Mouse (Mus musculus) spleen, adult 2 months (tissue): Measurements from ENCODE around the gene Bmp8b. TPM values are rescaled to one million over a fixed set of nuclear protein-coding genes. Genes with fewer than 3 reads are reported as not detected.
"Not testable (repeated sequence)": the region's sequence is repeated elsewhere in the genome, so short reads cannot be mapped to it uniquely, and the experiment has no call there.

Source experiments
- DNase-seq, 2 experiments: peaks; one replicate each; pipeline versions ENCODE4 v3.0.0 to v3.0.0-alpha.2; 2012 to 2021; ENCODE audit warnings: low spot score in 2 of 2, low read depth in 1 of 2
- H3K27ac ChIP-seq: fragments of 200-500 bp; 2 replicates; pipeline ENCODE4 v1.5.1; 2012; ENCODE audit warnings: low read length, inconsistent platforms; ENCODE audit not compliant: insufficient read depth
- H3K27me3 ChIP-seq: fragments of 200-500 bp; 2 replicates; pipeline ENCODE4 v1.6.1; 2012; ENCODE audit warnings: mild to moderate bottlenecking, moderate library complexity, low read length, inconsistent platforms; ENCODE audit not compliant: control insufficient read depth, insufficient read depth
- H3K36me3 ChIP-seq: fragments of 200-500 bp; 2 replicates; pipeline ENCODE4 v1.6.1; 2012; ENCODE audit warnings: mild to moderate bottlenecking, low read length, inconsistent platforms; ENCODE audit not compliant: control insufficient read depth, insufficient read depth
- H3K4me1 ChIP-seq: fragments of 200-500 bp; 2 replicates; pipeline ENCODE4 v1.6.1; 2011; ENCODE audit warnings: inconsistent platforms; ENCODE audit not compliant: control insufficient read depth, insufficient read depth, insufficient read length
- H3K4me3 ChIP-seq: fragments of 200-500 bp; 2 replicates; pipeline ENCODE4 v1.5.1; 2011; ENCODE audit warnings: mild to moderate bottlenecking, inconsistent platforms; ENCODE audit not compliant: insufficient read depth, insufficient read length; ENCODE audit errors: extremely low read depth
- CTCF ChIP-seq: fragments of 200-500 bp; IDR thresholded peaks from 2 replicates; pipeline ENCODE4 v1.5.1; 2011; ENCODE audit warnings: mild to moderate bottlenecking, inconsistent platforms; ENCODE audit not compliant: insufficient read depth, insufficient read length, insufficient replicate concordance; ENCODE audit errors: extremely low read depth
- POLR2A ChIP-seq: fragments of 200-500 bp; IDR thresholded peaks from 2 replicates; pipeline ENCODE4 v1.6.1; 2011; ENCODE audit warnings: low read depth, low read length, inconsistent platforms
- WGBS: fragments of 180-500 bp; shearing (Covaris S2); methylation state at CpG from one replicate; pipeline ENCODE4 v1.1.7; 2018; 5-methylcytosine and 5-hydroxymethylcytosine counted together
- polyA plus RNA-seq: library from polyadenylated mRNA; depleted of rRNA; stranded (reverse); fragments of >200 nt; gene quantifications from 2 replicates; pipeline ENCODE4 v1.2.3, GENCODE M21; 2012

Bmp8b gene
- polyA plus RNA-seq, 1 experiment, result 0.11 TPM

- no peaks in the 10 kb centered on the region for H3K36me3 ChIP-seq
- H3K27ac ChIP-seq, result no peak overlapping the region
- H3K4me1 ChIP-seq, result no peaks in the 10 kb centered on the region
- WGBS, result 92% methylated on average over 4 of the region's 4 CpGs
- no peak for DNase-seq
- TF ChIP-seq CTCF (no peak), POLR2A (no peak)
- no peaks in the 10 kb centered on the region for H3K27me3 ChIP-seq
- H3K4me3 ChIP-seq, result no peak overlapping the region
Measured at GRCm38 (mm10) chr4:123110751-123111150, 5.8 kb downstream of the Bmp8b start.

DNA sequence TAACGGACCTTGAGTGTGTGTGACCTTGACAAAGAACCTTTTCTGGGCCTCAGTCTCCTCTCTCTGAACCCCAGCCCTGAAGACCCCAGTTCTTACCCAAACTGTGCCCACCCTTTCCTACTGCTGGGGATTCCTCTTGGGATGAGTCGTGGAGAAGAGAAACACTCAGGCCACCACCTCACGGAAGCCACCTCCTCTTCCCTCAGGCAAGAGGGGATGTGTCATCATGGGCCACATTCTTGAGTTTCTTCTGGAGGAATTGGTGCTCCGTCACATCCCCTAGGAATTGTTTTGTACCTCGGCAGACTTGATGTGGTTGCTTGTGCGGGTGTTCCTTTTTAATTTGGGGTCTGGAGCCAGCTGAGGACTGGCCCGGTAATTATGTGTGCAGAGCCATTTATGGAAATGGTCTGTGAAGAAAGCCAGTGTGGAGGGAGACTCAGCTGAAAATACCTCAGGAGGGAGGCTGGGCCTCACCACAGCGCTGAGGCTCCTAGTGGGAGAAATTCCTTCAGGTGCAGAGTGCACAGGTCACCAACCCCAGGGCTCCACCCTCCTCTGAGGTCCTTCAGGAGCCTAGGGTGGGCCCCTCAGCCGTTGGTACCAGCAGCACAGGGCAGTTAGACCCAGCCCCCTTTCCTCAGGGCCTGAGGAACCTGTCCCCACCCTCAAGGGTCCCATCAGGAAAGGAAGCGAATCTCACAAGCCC is 6.5 kb downstream of the Bmp8b start:
- not testable (repeated sequence) for H3K27ac ChIP-seq, DNase-seq, H3K27me3 ChIP-seq, H3K4me3 ChIP-seq, H3K4me1 ChIP-seq, H3K36me3 ChIP-seq
- WGBS, result 82% methylated on average over 10 of the region's 10 CpGs

DNA sequence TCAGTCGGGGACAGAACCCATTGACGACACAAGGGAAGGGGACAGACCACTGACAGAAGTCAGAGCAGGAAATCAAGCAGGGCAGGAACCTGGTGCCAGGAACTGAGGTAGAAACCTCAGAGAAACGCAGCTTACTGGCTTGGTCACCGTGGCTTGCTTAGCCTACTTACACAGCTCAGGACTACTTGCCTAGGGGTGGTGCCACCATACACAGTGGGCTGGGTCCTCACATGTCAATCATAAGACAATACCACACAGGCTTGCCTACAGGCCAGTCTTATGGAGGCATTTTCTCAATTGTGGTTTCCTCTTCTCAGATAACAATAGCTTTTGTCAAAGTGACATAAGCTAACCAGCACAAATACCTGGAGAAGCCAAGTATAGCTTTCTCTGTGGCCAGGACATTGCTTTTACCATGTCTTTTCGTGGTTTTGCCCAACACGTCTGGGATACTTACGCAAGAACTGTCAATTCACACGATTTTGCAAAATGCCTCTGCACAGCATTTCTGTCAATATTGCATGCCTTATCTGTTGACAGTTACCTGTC is 7.3 kb downstream of the Bmp8b start:
- Histone ChIP-seq H3K4me3 (no peak overlapping the region), H3K4me1 (no peaks in the 10 kb centered on the region), H3K36me3 (no peaks in the 10 kb centered on the region), H3K27me3 (no peaks in the 10 kb centered on the region), H3K27ac (no peak overlapping the region)
- no peak for DNase-seq
- TF ChIP-seq CTCF (no peak), POLR2A (no peak)
- WGBS, result 22% methylated on average over 8 of the region's 8 CpGs

- not testable (repeated sequence) for H3K27ac ChIP-seq, H3K4me3 ChIP-seq, DNase-seq, H3K27me3 ChIP-seq, H3K4me1 ChIP-seq, H3K36me3 ChIP-seq
- 91% methylated on average over 4 of the region's 4 CpGs for WGBS
Measured at GRCm38 (mm10) chr4:123114651-123115050, 9.7 kb downstream of the Bmp8b start.

- H3K27me3 ChIP-seq, result no peaks in the 10 kb centered on the region
- 21% methylated on average over 22 of the region's 22 CpGs for WGBS
- TF ChIP-seq CTCF (no peak), POLR2A (no peak)
- H3K27ac ChIP-seq, result no peak within 1 kb of the TSS
- H3K36me3 ChIP-seq, result no peaks in the 10 kb centered on the region
- no peaks in the 10 kb centered on the region for H3K4me1 ChIP-seq
- no peak for DNase-seq
- H3K4me3 ChIP-seq, result no peak within 1 kb of the TSS
Measured at GRCm38 (mm10) chr4:123116011-123116410, 11.0 kb downstream of the Bmp8b start, which contains the start of gene Oxct2b. Oxct2b (plus strand) TSS chr4:123116266.

- not testable (repeated sequence) for H3K4me1 ChIP-seq, H3K27me3 ChIP-seq, H3K4me3 ChIP-seq, H3K27ac ChIP-seq, H3K36me3 ChIP-seq, DNase-seq
- 17% methylated on average over 36 of the region's 42 CpGs for whole genome bisulfite sequencing
Measured at GRCm38 (mm10) chr4:123116640-123117039, 11.7 kb downstream of the Bmp8b start.

- H3K27ac ChIP-seq, result no peak overlapping the region
- H3K27me3 ChIP-seq, result no peaks in the 10 kb centered on the region
- no peak for TF ChIP-seq POLR2A
- TF ChIP-seq CTCF, result no peak
- peaks cover 6% of the 10 kb centered on the region; the same call in 1 of the 2 replicates for H3K36me3 ChIP-seq
- H3K4me1 ChIP-seq, result no peaks in the 10 kb centered on the region
- H3K4me3 ChIP-seq, result no peak overlapping the region
- DNase-seq, result no peak
- WGBS, result 89% methylated on average over 2 of the region's 2 CpGs
Measured at GRCm38 (mm10) chr4:123121286-123121685, 16.3 kb downstream of the Bmp8b start.
